ENCODE assay signal across 9 mouse cellular contexts in genomic region chr8:95002089-95002655, GRCm38 (mm10). TPM values are rescaled to one million over a fixed set of nuclear protein-coding genes. Genes with fewer than 3 reads are reported as not detected.
DNase-seq lines count a peak whose midpoint lies in the region; ATAC-seq lines count a peak whose summit lies in the region.
"Had no signal": no experiment of that assay in that cellular context is flagged by ENCODE, and none has a peak within 500 bp of the region (broad histone marks: within the 10 kb centered on the region; RNA-seq: fewer than 3 reads in every experiment).

No protein-coding gene starts in this region.

- H3K27ac ChIP-seq in forebrain, embryonic 10.5 days: peak overlapping the region; percentile 96; the same call in 1 of the 2 replicates
- no peak overlapping the region for H3K27ac ChIP-seq in forebrain, embryonic 16.5 days (ENCODE audit: low read length)
- peak overlapping the region; percentile 52; the same call in 1 of the 2 replicates for H3K27ac ChIP-seq in hindbrain, embryonic 13.5 days

- peaks cover 53% of the 10 kb centered on the region for H3K4me1 ChIP-seq in forebrain, embryonic 10.5 days
- peaks cover 52% of the 10 kb centered on the region for H3K4me1 ChIP-seq in forebrain, embryonic 16.5 days (replicated peaks; ENCODE audit: control insufficient read depth, insufficient read depth, low read length)
- H3K4me1 ChIP-seq in megakaryocyte, embryonic 14.5 days: peaks cover 98% of the 10 kb centered on the region
- H3K4me1 ChIP-seq in hindbrain, embryonic 13.5 days (replicated peaks): peaks cover 53% of the 10 kb centered on the region

- 64% methylated on average over 8 of the region's 8 CpGs for WGBS in forebrain, embryonic 10.5 days
- WGBS in forebrain, embryonic 16.5 days: 68% methylated on average over 8 of the region's 8 CpGs
- WGBS in hindbrain, embryonic 13.5 days: 64% methylated on average over 8 of the region's 8 CpGs

- H3K9ac ChIP-seq in forebrain, embryonic 16.5 days (replicated peaks; ENCODE audit: low read depth, low read length): no peak overlapping the region
- H3K9ac ChIP-seq in hindbrain, embryonic 13.5 days: peak overlapping the region; percentile 39; the same call in 1 of the 2 replicates

- no peak for DNase-seq in forebrain, embryonic 10.5 days (ENCODE audit: extremely low spot score, low spot score)
- DNase-seq in naive thymus-derived CD4-positive, alpha-beta T cell, adult 2 months (ENCODE audit: low read depth): peak; percentile 18
- no peak for DNase-seq in right cerebral cortex, adult 18-20 months
- DNase-seq in embryo, embryonic 9.5 days (ENCODE audit: extremely low spot score): no peak

- H3K4me3 ChIP-seq in forebrain, embryonic 10.5 days: no peak overlapping the region
- no peak overlapping the region for H3K4me3 ChIP-seq in forebrain, embryonic 16.5 days (replicated peaks; ENCODE audit: low read length)
- H3K4me3 ChIP-seq in megakaryocyte, embryonic 14.5 days (replicated peaks): peak overlapping the region; percentile 87
- H3K4me3 ChIP-seq in hindbrain, embryonic 13.5 days: no peak overlapping the region

- no peak for ATAC-seq in forebrain, embryonic 16.5 days
- ATAC-seq in megakaryocyte, adult 5-6 weeks (ENCODE audit: poor library complexity, severe bottlenecking): no peak
- ATAC-seq in hindbrain, embryonic 13.5 days (ENCODE audit: low FRiP score): peak; percentile 4; the same call in 1 of the 2 replicates

- no peaks in the 10 kb centered on the region for H3K9me3 ChIP-seq in forebrain, embryonic 10.5 days
- no peaks in the 10 kb centered on the region for H3K9me3 ChIP-seq in forebrain, embryonic 16.5 days (ENCODE audit: control insufficient read depth, low read length)
- no peaks in the 10 kb centered on the region for H3K9me3 ChIP-seq in megakaryocyte, embryonic 14.5 days
- H3K9me3 ChIP-seq in hindbrain, embryonic 13.5 days: no peaks in the 10 kb centered on the region

- H3K4me2 ChIP-seq in forebrain, embryonic 16.5 days (ENCODE audit: low read length): no peak overlapping the region
- H3K4me2 ChIP-seq in hindbrain, embryonic 13.5 days: peak overlapping the region; percentile 71; the same call in 1 of the 2 replicates

- H3K36me3 ChIP-seq in forebrain, embryonic 10.5 days (replicated peaks): peaks cover 74% of the 10 kb centered on the region
- H3K36me3 ChIP-seq in forebrain, embryonic 16.5 days (ENCODE audit: control insufficient read depth, insufficient read depth): peaks cover 32% of the 10 kb centered on the region
- H3K36me3 ChIP-seq in megakaryocyte, embryonic 14.5 days (replicated peaks; ENCODE audit: low read length): peaks cover 94% of the 10 kb centered on the region
- H3K36me3 ChIP-seq in hindbrain, embryonic 13.5 days: peaks cover 54% of the 10 kb centered on the region

- H3K27me3 ChIP-seq in forebrain, embryonic 10.5 days (ENCODE audit: poor library complexity, severe bottlenecking): no peaks in the 10 kb centered on the region
- H3K27me3 ChIP-seq in forebrain, embryonic 16.5 days (replicated peaks; ENCODE audit: control insufficient read depth, insufficient read depth, low read length): no peaks in the 10 kb centered on the region
- H3K27me3 ChIP-seq in megakaryocyte, embryonic 14.5 days (replicated peaks): no peaks in the 10 kb centered on the region
- H3K27me3 ChIP-seq in hindbrain, embryonic 13.5 days: no peaks in the 10 kb centered on the region

RNA-seq across cellular contexts. Expression of gene Adgrg3, which starts 15.3 kb away (rescaled TPM):
- polyA plus RNA-seq in forebrain, embryonic 10.5 days (2016; fragmentation: Nextera tagmentation; extraction: Ambion mirVana): 4.9 and 5.2 TPM in 2 replicates
- polyA plus RNA-seq in forebrain, embryonic 16.5 days (2015; fragmentation: Nextera tagmentation; extraction: Ambion mirVana): 0.93 and 1.1 TPM in 2 replicates
- polyA plus RNA-seq in megakaryocyte, embryonic 14.5 days (2012; ENCODE audit: insufficient read depth, low replicate concordance): 111 and 126 TPM in 2 replicates
- 15.5 and 21.6 TPM in 2 replicates for total RNA-seq in megakaryocyte, adult 5-6 weeks (2015)
- total RNA-seq in megakaryocyte, adult 5-6 weeks (2017): 28.8 and 38.7 TPM in 2 replicates
- polyA plus RNA-seq in hindbrain, embryonic 13.5 days (2015; fragmentation: Nextera tagmentation; extraction: Ambion mirVana): 1.3 and 1.6 TPM in 2 replicates

RNA-seq across cellular contexts. Expression of gene Adgrg1, which starts 27.6 kb away (rescaled TPM):
- polyA plus RNA-seq in forebrain, embryonic 10.5 days (2016; fragmentation: Nextera tagmentation; extraction: Ambion mirVana): 94.8 and 107 TPM in 2 replicates
- polyA plus RNA-seq in forebrain, embryonic 16.5 days (2015; fragmentation: Nextera tagmentation; extraction: Ambion mirVana): 132 and 152 TPM in 2 replicates
- 388 and 1,147 TPM in 2 replicates for polyA plus RNA-seq in megakaryocyte, embryonic 14.5 days (2012; ENCODE audit: insufficient read depth, low replicate concordance)
- 7.3 and 7.8 TPM in 2 replicates for total RNA-seq in megakaryocyte, adult 5-6 weeks (2015)
- 2.8 and 14.0 TPM in 2 replicates for total RNA-seq in megakaryocyte, adult 5-6 weeks (2017)
- polyA plus RNA-seq in hindbrain, embryonic 13.5 days (2015; fragmentation: Nextera tagmentation; extraction: Ambion mirVana): 158 and 162 TPM in 2 replicates

RNA-seq across cellular contexts. Expression of gene Drc7, which starts 52.7 kb away (rescaled TPM):
- 0.18 and 0.24 TPM in 2 replicates for polyA plus RNA-seq in forebrain, embryonic 10.5 days (2016; fragmentation: Nextera tagmentation; extraction: Ambion mirVana)
- 1.1 and 1.3 TPM in 2 replicates for polyA plus RNA-seq in forebrain, embryonic 16.5 days (2015; fragmentation: Nextera tagmentation; extraction: Ambion mirVana)
- polyA plus RNA-seq in megakaryocyte, embryonic 14.5 days (2012; ENCODE audit: insufficient read depth, low replicate concordance): 0.51 TPM in 1 of 2 replicates, not detected in the other
- 0.38 and 0.52 TPM in 2 replicates for total RNA-seq in megakaryocyte, adult 5-6 weeks (2015)
- total RNA-seq in megakaryocyte, adult 5-6 weeks (2017): 0.18 and 0.33 TPM in 2 replicates
- 1.7 and 2.3 TPM in 2 replicates for polyA plus RNA-seq in hindbrain, embryonic 13.5 days (2015; fragmentation: Nextera tagmentation; extraction: Ambion mirVana)
- polyA plus RNA-seq: large intestine, adult 2 months had no signal

Comparison
In these comparisons a context has a peak if more than half of its experiments do, and no peak if none do; other contexts are left out.
1. RNA of gene Adgrg3, which starts 15.3 kb away (polyA plus RNA-seq): 111 to 126 TPM in megakaryocyte, embryonic 14.5 days; 4.9 to 5.2 TPM in forebrain, embryonic 10.5 days, 1.3 to 1.6 TPM in hindbrain, embryonic 13.5 days and 0.93 to 1.1 TPM in forebrain, embryonic 16.5 days; every median in the first group is over 10 times any median in the second.